Mouse (Mus musculus) C2C12 (cell line): ENCODE measurements around the gene Adat1. TPM values are rescaled to one million over a fixed set of nuclear protein-coding genes. Genes with fewer than 3 reads are reported as not detected.

Experiments used
- H3K27me3 ChIP-seq: one replicate; pipeline ENCODE4 v1.6.1; 2011; ENCODE audit not compliant: control insufficient read depth, insufficient read depth, insufficient read length
- H3K36me3 ChIP-seq: one replicate; pipeline ENCODE4 v1.6.1; 2011; ENCODE audit not compliant: control insufficient read depth, insufficient read depth
- H3K4me3 ChIP-seq: one replicate; pipeline ENCODE4 v1.5.1; 2011; ENCODE audit warnings: mild to moderate bottlenecking, control low read depth; ENCODE audit not compliant: poor library complexity, insufficient read depth, severe bottlenecking
- H3K79me2 ChIP-seq: one replicate; pipeline ENCODE4 v1.6.1; 2011; ENCODE audit not compliant: control insufficient read depth, insufficient read depth
- H3K79me3 ChIP-seq: one replicate; pipeline ENCODE4 v1.6.1; 2011; ENCODE audit warnings: low read depth, control low read depth
- H3ac ChIP-seq: one replicate; pipeline ENCODE3; 2011; ENCODE audit warnings: low read depth; ENCODE audit not compliant: control insufficient read depth, insufficient read length
- CEBPB ChIP-seq: IDR thresholded peaks from one replicate; pipeline ENCODE4 v1.6.1; 2011; ENCODE audit warnings: low read depth, mild to moderate bottlenecking, control low read depth, moderate library complexity
- CTCF ChIP-seq: IDR thresholded peaks from one replicate; pipeline ENCODE4 v1.5.1; 2011; ENCODE audit not compliant: control insufficient read depth, insufficient read depth, insufficient read length
- FOSL1 ChIP-seq: IDR thresholded peaks from one replicate; pipeline ENCODE4 v1.8.0; 2011; ENCODE audit warnings: mild to moderate bottlenecking, low read length; ENCODE audit not compliant: poor library complexity, insufficient read depth, severe bottlenecking
- MAX ChIP-seq: IDR thresholded peaks from one replicate; pipeline ENCODE4 v1.6.1; 2011; ENCODE audit warnings: mild to moderate bottlenecking, control low read depth
- MYOD1 ChIP-seq: IDR thresholded peaks from one replicate; pipeline ENCODE4 v1.6.1; 2011; ENCODE audit warnings: low read depth; ENCODE audit not compliant: control insufficient read depth, insufficient read length
- MYOG ChIP-seq: IDR thresholded peaks from one replicate; pipeline ENCODE4 v1.6.1; 2011; ENCODE audit not compliant: control insufficient read depth, insufficient read length; ENCODE audit errors: extremely low read depth
- USF1 ChIP-seq: IDR thresholded peaks from one replicate; pipeline ENCODE4 v1.6.1; 2011; ENCODE audit warnings: low read depth, mild to moderate bottlenecking, control low read depth, moderate library complexity
- polyA plus RNA-seq: library from polyadenylated mRNA; unstranded; fragments of >200 nt; fragmentation: generic; extraction: Trizol; gene quantifications from one replicate; pipeline ENCODE4 v1.2.1, GENCODE M21; 2012; ENCODE audit warnings: missing spikeins

Gene Adat1
- polyA plus RNA-seq, 1 experiment: 4.0 TPM

DNA sequence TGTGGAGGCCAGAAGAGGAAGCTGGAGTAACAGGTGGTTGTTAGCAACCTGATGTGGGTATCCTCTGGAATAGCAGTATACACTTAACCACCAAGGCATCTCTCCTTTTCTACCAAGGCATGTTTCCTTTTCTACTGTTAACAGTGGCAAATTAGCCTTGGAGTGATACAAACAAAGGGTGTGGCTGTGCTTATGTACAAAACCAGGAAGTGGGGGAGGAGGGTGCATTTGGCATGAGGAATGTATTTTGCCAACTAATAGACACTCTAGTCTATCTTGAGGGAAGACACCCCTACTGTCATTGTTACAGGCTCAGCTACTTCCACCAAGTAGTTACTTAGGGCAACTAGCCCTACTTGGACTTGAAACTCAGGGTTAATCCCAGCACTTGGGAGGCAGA is 12.7 kb upstream of the Adat1 start:
- Histone ChIP-seq H3K4me3 (no peak overlapping the region), H3K36me3 (peaks cover 69% of the 10 kb centered on the region), H3K79me3 (peaks cover 44% of the 10 kb centered on the region), H3ac (no peak overlapping the region), H3K79me2 (peaks cover 61% of the 10 kb centered on the region), H3K27me3 (no peaks in the 10 kb centered on the region)
- TF ChIP-seq CTCF (no peak), MAX (no peak), MYOD1 (no peak), FOSL1 (no peak), USF1 (no peak), CEBPB (no peak), MYOG (no peak)

GRCm38 (mm10) chr8:111992703-111993039 is 569 bp upstream of the Adat1 start:
- Histone ChIP-seq H3K27me3 (no peaks in the 10 kb centered on the region), H3K4me3 (no peak overlapping the region), H3ac (no peak overlapping the region), H3K79me2 (peaks cover 12% of the 10 kb centered on the region), H3K36me3 (peaks cover 62% of the 10 kb centered on the region), H3K79me3 (no peaks in the 10 kb centered on the region)
- TF ChIP-seq CTCF (no peak), MYOG (no peak)

DNA sequence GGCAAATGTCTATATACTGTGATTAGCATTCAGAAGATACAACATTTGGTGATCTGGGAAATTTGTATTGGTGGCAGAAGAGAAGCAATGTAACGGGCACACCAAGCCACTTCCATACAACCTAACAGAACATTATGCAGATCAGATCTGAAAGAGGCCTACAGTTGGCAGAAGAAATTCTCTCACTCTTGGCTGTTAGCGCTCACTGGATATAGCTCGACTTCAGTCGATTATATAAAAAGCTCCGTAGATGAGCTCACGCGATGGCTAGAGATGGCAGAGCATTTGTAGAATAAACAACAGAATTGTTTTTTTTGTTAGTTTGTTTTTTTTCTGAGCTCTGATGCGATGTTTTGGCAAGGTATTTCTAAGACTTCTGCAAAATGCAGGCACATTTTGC is 824 bp downstream of the Adat1 start:
- Histone ChIP-seq H3K79me3 (no peaks in the 10 kb centered on the region), H3K27me3 (no peaks in the 10 kb centered on the region), H3ac (no peak overlapping the region), H3K79me2 (peaks cover 12% of the 10 kb centered on the region), H3K4me3 (peak overlapping the region; percentile 90), H3K36me3 (peaks cover 55% of the 10 kb centered on the region)
- no peak for TF ChIP-seq CTCF
- TF ChIP-seq MYOG: no peak
- TF ChIP-seq USF1: no peak
- no peak for TF ChIP-seq CEBPB
- no peak for TF ChIP-seq MAX
- no peak for TF ChIP-seq MYOD1
- no peak for TF ChIP-seq FOSL1

DNA sequence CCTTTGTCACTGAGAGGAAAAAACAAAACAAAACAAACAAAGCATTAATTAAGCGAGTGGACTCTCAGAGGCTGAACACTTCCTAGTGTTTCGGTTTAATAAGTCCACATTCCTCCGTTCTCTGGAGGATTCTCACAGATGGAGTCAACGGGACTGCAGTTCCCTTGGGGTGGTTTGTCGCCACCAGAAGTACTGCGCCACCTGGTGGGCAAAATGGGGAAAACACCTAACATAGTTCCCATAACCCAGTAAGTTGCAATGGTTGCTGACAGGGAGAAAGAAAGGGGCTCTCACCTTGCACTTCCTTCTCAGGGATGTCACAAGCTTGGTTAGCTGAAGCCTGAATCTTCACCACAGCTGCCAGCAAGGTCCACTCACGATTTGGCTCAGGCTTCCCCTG is 2.2 kb downstream of the Adat1 start:
- Histone ChIP-seq H3ac (no peak overlapping the region), H3K4me3 (no peak overlapping the region), H3K79me3 (no peaks in the 10 kb centered on the region), H3K36me3 (peaks cover 45% of the 10 kb centered on the region), H3K79me2 (peaks cover 12% of the 10 kb centered on the region), H3K27me3 (no peaks in the 10 kb centered on the region)
- peak; percentile 46 for TF ChIP-seq CTCF
- TF ChIP-seq FOSL1: no peak

- TF ChIP-seq FOSL1 (no peak), CTCF (no peak), MAX (no peak), USF1 (no peak), MYOG (no peak), MYOD1 (no peak), CEBPB (no peak)
- no peak overlapping the region for H3K4me3 ChIP-seq
- H3K36me3 ChIP-seq: peaks cover 40% of the 10 kb centered on the region
- no peaks in the 10 kb centered on the region for H3K27me3 ChIP-seq
- H3ac ChIP-seq: no peak overlapping the region
- H3K79me3 ChIP-seq: no peaks in the 10 kb centered on the region
- no peaks in the 10 kb centered on the region for H3K79me2 ChIP-seq
These were observed 7.6 kb downstream of the Adat1 start for GRCm38 (mm10) chr8:111984511-111984910.

DNA sequence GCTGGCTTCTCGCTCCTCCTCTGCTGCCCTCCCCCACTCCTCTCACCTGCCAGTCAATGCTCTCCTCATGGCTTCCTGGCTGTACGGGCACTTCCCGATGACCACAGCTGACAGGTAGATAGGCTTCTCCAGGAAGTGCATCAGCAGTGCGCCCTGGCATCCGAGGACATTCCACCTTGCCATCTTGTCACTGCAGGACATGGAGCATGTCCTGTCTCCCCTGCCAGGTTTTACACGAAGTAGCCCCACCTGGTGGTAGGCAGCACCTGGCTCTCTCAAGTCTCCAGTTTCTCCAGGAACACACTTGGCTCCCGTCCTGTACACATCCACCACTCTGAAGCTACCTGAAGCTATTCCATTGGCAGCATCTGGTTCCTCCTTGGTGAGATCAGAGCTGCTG is 10.0 kb downstream of the Adat1 start:
- Histone ChIP-seq H3ac (no peak overlapping the region), H3K79me2 (no peaks in the 10 kb centered on the region), H3K27me3 (no peaks in the 10 kb centered on the region), H3K4me3 (no peak overlapping the region), H3K79me3 (no peaks in the 10 kb centered on the region), H3K36me3 (peaks cover 35% of the 10 kb centered on the region)
- TF ChIP-seq MYOG: no peak
- TF ChIP-seq MYOD1: no peak
- no peak for TF ChIP-seq CEBPB
- TF ChIP-seq MAX: no peak
- no peak for TF ChIP-seq CTCF
- no peak for TF ChIP-seq USF1
- no peak for TF ChIP-seq FOSL1
